Mouse (Mus musculus): ENCODE measurements around the gene Actr6.
"Not testable (repeated sequence)": the region's sequence is repeated elsewhere in the genome, so short reads cannot be mapped to it uniquely, and the experiment has no call there.

The Actr6 gene

DNA sequence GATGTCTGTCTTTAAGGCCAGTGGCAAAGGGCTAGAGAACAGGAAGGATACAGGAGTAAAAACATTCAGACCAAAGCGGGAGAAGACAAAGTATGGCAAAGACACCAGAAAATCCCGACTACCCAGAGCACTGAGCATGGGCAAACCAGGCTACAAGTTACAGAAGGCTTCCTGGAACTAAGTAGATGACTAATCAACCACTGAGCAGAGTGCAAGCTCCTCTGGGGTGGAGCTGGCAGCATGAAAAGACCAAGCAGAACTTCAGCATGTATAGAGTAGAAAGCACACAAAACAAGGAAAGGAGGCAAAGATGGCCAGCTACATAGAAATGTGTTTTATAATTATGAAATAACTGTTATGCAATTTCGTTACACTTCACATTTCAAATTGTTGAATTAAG, 51.6 kb downstream of the Actr6 start:
- in situ Hi-C loops (cut with MseI, MboI): no loop called here

DNA sequence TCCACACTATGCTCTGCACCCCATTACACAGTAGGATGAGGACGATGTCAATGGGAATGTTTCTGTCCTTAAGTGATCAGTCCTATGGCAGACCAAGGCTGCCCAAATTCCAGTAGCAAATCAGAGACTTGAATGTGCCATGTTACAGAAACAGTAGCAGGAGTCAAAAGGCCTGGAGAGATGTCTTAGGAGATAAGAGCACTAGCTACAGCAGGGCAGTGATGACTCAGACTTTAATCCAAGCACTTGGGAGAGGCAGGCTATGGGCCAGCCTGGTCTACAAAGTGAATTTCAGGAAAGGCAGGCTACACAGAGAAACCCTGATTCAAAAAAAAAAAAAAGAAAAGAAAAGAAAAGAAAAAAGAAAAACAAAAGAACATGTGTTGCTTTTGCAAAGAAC, 52.6 kb downstream of the Actr6 start:
- in situ Hi-C loops (cut with MseI, MboI): no loop called here

DNA sequence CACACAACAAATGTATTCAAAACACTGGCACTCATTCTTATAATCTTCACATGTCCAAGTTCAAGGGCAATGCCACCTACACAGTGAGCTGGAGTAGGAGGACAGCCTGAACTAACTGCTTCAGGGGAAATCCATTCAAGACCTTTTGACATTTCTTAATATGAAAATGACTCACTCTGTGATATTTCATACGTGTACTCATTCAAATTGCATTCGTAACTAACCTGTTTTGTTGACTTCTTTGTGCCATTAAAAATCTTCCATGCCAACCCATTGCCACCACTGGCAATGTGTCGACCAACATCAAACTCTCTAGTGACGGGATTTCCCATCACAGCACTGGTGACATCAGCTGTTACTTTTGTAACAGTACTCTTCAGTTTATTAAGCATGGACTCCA, 54.0 kb downstream of the Actr6 start:
- in situ Hi-C loops (cut with MseI, MboI): no loop called here

DNA sequence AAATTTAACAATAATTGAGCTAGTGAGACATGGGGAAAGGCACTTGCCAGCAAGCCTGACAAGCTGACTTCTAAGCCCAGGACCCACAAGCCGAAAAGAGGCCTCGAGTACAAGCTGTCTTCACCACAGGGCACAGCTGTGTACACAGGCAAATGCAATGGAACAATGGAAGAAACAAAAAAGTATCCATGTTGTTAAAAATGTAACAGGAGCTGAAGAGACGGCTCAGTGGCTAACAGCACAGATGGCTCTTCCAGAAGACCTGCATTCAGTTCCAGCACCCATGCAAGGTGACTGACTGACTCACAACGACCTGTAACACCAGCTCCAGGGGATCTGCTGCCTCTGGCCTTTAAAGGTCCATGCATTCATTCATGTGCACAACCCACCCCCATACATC, 55.5 kb downstream of the Actr6 start:
- in situ Hi-C loops (cut with MseI, MboI): no loop called here

DNA sequence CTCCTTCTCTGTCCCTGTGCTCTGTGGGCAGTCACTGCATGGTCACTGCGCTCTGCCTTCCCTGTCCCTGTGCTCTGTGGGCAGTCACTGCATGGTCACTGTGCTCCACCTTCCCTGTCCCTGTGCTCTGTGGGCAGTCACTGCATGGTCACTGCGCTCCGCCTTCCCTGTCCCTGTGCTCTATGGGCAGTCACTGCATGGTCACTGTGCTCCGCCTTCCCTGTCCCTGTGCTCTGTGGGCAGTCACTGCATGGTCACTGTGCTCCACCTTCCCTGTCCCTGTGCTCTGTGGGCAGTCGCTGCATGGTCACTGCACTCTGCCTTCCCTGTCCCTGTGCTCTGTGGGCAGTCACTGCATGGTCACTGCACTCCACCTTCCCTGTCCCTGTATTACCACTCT, 61.7 kb downstream of the Actr6 start:
- in situ Hi-C loops (cut with MseI, MboI): not testable (repeated sequence)

DNA sequence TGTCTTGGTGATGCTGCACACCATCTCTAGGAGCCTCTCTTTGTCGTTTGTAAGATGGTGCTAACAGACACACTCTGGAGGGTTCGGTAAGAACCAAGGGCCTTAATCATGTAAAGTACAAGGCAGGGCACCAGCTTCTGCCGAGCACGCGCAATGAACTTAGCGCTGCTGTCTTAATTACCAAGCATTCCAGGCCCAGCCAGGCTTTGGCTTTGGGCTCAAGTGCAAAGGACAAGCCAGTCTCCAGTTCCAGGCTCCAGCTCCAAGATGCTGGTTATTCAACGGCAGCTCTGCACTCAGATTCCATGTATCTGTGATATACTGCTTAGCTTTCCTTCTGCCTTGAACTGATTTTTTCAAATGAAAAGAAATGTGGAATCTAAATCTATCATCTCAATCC, 64.5 kb downstream of the Actr6 start:
- in situ Hi-C loops (cut with MseI, MboI): no loop called here

DNA sequence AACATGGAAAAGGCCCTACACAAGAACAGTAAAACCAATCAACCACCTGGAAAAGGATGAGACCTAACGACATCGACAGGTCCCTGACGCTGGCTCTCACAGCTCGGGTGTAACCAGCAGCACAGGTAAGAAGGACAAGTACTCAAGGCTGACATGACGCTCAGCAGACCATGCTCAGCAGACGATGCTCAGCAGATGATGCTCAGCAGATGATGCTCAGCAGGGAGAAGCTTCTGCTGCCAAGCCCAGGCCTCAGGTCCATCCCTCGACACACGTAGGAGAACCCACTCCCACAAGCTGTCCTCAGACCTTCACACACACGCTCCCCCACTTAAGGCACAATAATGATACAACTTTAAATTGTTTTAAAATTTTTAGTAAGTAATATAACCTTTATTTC, 66.4 kb downstream of the Actr6 start:
- in situ Hi-C loops (cut with MseI, MboI): no loop called here

DNA sequence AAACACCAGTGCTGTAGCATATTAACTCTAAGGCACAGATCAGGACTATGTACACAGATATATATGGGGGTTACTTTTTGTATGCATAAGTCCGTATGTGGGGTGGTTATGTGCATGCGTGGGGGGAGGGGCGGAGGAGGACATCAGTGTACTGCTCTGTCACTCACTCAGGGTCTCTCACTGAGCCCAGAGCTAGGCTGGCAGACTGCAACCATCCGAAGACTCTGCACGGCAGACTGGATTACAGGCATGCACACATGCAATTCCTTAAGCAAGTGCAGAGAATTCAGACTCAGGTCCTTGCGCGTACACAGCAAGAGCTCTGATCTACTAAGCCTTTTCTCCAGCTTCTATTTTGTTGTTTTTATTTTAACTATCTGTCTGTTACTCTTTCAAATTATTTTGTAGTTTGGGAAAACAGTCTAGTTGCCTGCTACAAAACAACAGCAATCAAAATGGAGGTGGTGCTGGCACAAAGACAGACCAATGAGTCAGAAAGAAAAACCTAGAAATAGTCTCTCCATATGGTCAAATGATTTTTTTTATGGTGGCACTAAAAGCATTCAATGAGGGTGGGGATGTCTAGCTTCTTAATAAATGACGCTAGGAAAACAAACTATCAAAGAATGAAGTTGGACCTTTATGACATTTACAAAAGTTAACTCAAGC, 67.0 kb downstream of the Actr6 start:
- in situ Hi-C loops (cut with MseI, MboI): no loop called here

Data from mouse trophoblast stem cell (cell line).